Mouse (Mus musculus) G1E (cell line): ENCODE measurements at regions not wholly inside any gene's neighbourhood (a gene's known extent, or its start where the extent isn't known, plus 50 kb on each side); places are given as distances from the start of the nearest gene placed in this dataset.

ENCODE experiments used
- CTCF ChIP-seq: IDR thresholded peaks from 2 replicates; pipeline ENCODE4 v1.5.1; 2012; ENCODE audit warnings: low read depth, low read length, inconsistent platforms, mixed read lengths
- GATA1 ChIP-seq: IDR thresholded peaks from 2 replicates; pipeline ENCODE4 v1.6.1; 2012; ENCODE audit warnings: borderline replicate concordance, low read length, inconsistent platforms, mixed read lengths
- GATA2 ChIP-seq: IDR thresholded peaks from 2 replicates; pipeline ENCODE4 v1.6.1; 2012; ENCODE audit warnings: low read depth, low read length, inconsistent platforms, borderline replicate concordance
- POLR2AphosphoS5 ChIP-seq: IDR thresholded peaks from 2 replicates; pipeline ENCODE4 v1.6.1; 2012; ENCODE audit warnings: low read depth, low read length, inconsistent platforms; ENCODE audit not compliant: insufficient replicate concordance
- TAL1 ChIP-seq: conservative IDR thresholded peaks from 2 replicates; pipeline ENCODE4 v1.6.1; 2012; ENCODE audit warnings: low read depth, low read length, inconsistent platforms, mixed read lengths

GRCm38 (mm10) chr4:124198832-124199231 is 281.0 kb upstream of the 4930535I16Rik start:
- TF ChIP-seq CTCF (no peak), POLR2AphosphoS5 (no peak), GATA2 (no peak), GATA1 (no peak), TAL1 (no peak)
